Mouse (Mus musculus) layer of hippocampus, adult 8-10 months (tissue): ENCODE results near the gene Mysm1. TPM values are rescaled to one million over a fixed set of nuclear protein-coding genes. Genes with fewer than 3 reads are reported as not detected.

Experiments used
- DNase-seq, 2 experiments: peaks; one replicate each; pipeline ENCODE4 v3.0.0; 2022; ENCODE audit warnings: low spot score in 2 of 2
- total RNA-seq, 4 experiments: library from RNA; stranded (reverse); gene quantifications; 2 replicates each; pipeline ENCODE4 v1.2.4; 2022

Mysm1 gene
- total RNA-seq, 4 experiments from 2014 or later = 32.2 to 34.4 (median 32.7) TPM

- no peak for DNase-seq
Observed at GRCm38 (mm10) chr4:94952773-94953172, 26.1 kb downstream of the Mysm1 start.

GRCm38 (mm10) chr4:94941221-94941855 is 37.6 kb downstream of the Mysm1 start:
- no peak for DNase-seq

- no peak for DNase-seq
Observed at GRCm38 (mm10) chr4:94928743-94929142, 50.2 kb downstream of the Mysm1 start, which contains the start of gene Eqtn. Gene Eqtn, minus strand, starts transcription at chr4:94928843.

GRCm38 (mm10) chr4:94901780-94902179 is 77.1 kb downstream of the Mysm1 start:
- DNase-seq = no peak

- DNase-seq = no peak
Observed at GRCm38 (mm10) chr4:94900744-94901143, 78.2 kb downstream of the Mysm1 start.

Other genes starting within 250 kb of the Mysm1 start
- 1 to 10 TPM; 8.1 to 9.1 (median 8.2) TPM for gene Tek, start 239.8 kb downstream of the Mysm1 start, total RNA-seq
- 1 to 10 TPM in 2 of 4 experiments, under 1 TPM in 2; 0.59 to 1.8 (median 0.98) TPM for gene Eqtn, start 50.3 kb downstream of the Mysm1 start, total RNA-seq
- gene Jun, start 73.1 kb upstream of the Mysm1 start, total RNA-seq = 10 to 100 TPM; 85.9 to 98.9 (median 93.5) TPM